Mouse (Mus musculus) neural tube, embryonic 11.5 days (tissue): ENCODE data around the gene Slc35e3. TPM values are rescaled to one million over a fixed set of nuclear protein-coding genes. Genes with fewer than 3 reads are reported as not detected.
"Not testable (repeated sequence)": the region's sequence is repeated elsewhere in the genome, so short reads cannot be mapped to it uniquely, and the experiment has no call there.

Source experiments
- ATAC-seq: fragments of 200-750 bp; cut with Nextera tagmentation; 2 replicates; pipeline ENCODE4 v1.8.0; 2017; ENCODE audit warnings: moderate number of reproducible peaks, mild to moderate bottlenecking, moderate TSS enrichment, moderate library complexity; ENCODE audit not compliant: insufficient read depth, low FRiP score, low TSS enrichment
- DNase-seq: peaks from one replicate; pipeline ENCODE4 v3.0.0-alpha.2; 2015; ENCODE audit warnings: low spot score
- H3K27ac ChIP-seq: fragments of 300-500 bp; sonication (generic); 2 replicates; pipeline ENCODE4 v1.5.1; 2014; ENCODE audit warnings: low read depth, mild to moderate bottlenecking, low read length
- H3K27me3 ChIP-seq: fragments of 300-500 bp; sonication (generic); 2 replicates; pipeline ENCODE4 v1.6.1; 2014; ENCODE audit warnings: mild to moderate bottlenecking, low read length, mixed read lengths; ENCODE audit not compliant: control insufficient read depth, insufficient read depth
- H3K36me3 ChIP-seq: fragments of 300-500 bp; sonication (generic); 2 replicates; pipeline ENCODE4 v1.6.1; 2014; ENCODE audit warnings: mild to moderate bottlenecking, low read length, moderate library complexity, mixed read lengths; ENCODE audit not compliant: control insufficient read depth, insufficient read depth
- H3K4me1 ChIP-seq: fragments of 300-500 bp; sonication (generic); 2 replicates; pipeline ENCODE4 v1.6.1; 2014; ENCODE audit warnings: low read length, mixed read lengths; ENCODE audit not compliant: control insufficient read depth, insufficient read depth
- H3K4me2 ChIP-seq: fragments of 300-500 bp; sonication (generic); 2 replicates; pipeline ENCODE4 v1.6.1; 2014; ENCODE audit warnings: low read depth, mild to moderate bottlenecking, moderate library complexity
- H3K4me3 ChIP-seq: fragments of 300-500 bp; sonication (generic); 2 replicates; pipeline ENCODE4 v1.5.1; 2014; ENCODE audit warnings: low read depth, low read length
- H3K9ac ChIP-seq: fragments of 300-500 bp; sonication (generic); 2 replicates; pipeline ENCODE4 v1.6.1; 2014; ENCODE audit warnings: mild to moderate bottlenecking, low read length
- H3K9me3 ChIP-seq: fragments of 300-500 bp; sonication (generic); 2 replicates; pipeline ENCODE4 v1.6.1; 2016; ENCODE audit warnings: low read length; ENCODE audit not compliant: control insufficient read depth
- WGBS: fragments of 180-500 bp; shearing (Covaris S2); extraction: QIAGEN DNeasy Blood & Tissue Kit; methylation state at CpG from one replicate; pipeline ENCODE4 v1.1.7; 2014; 5-methylcytosine and 5-hydroxymethylcytosine counted together
- polyA plus RNA-seq: library from polyadenylated mRNA; unstranded; fragments of >200 nt; fragmentation: Nextera tagmentation; extraction: Ambion mirVana; gene quantifications from 2 replicates; pipeline ENCODE4 v1.2.1, GENCODE M21; 2014

Gene Slc35e3
- polyA plus RNA-seq, 1 experiment from 2014 or later: 21.2 TPM

GRCm38 (mm10) chr10:117740171-117740570 is 6.0 kb downstream of the Slc35e3 start:
- no peak overlapping the region for H3K4me3 ChIP-seq
- 96% methylated on average over 10 of the region's 10 CpGs for WGBS
- no peaks in the 10 kb centered on the region for H3K4me1 ChIP-seq
- ATAC-seq (no peak), DNase-seq (no peak)
- H3K27ac ChIP-seq: no peak overlapping the region
- no peaks in the 10 kb centered on the region for H3K27me3 ChIP-seq
- no peaks in the 10 kb centered on the region for H3K9me3 ChIP-seq
- H3K36me3 ChIP-seq: peaks cover 9% of the 10 kb centered on the region
- no peak overlapping the region for H3K4me2 ChIP-seq
- no peak overlapping the region for H3K9ac ChIP-seq

GRCm38 (mm10) chr10:117739648-117739948 is 6.6 kb downstream of the Slc35e3 start:
- H3K4me1 ChIP-seq: no peaks in the 10 kb centered on the region
- H3K27me3 ChIP-seq: no peaks in the 10 kb centered on the region
- ATAC-seq (no peak), DNase-seq (no peak)
- H3K4me2 ChIP-seq: no peak overlapping the region
- H3K36me3 ChIP-seq: peaks cover 9% of the 10 kb centered on the region
- no peak overlapping the region for H3K27ac ChIP-seq
- H3K9me3 ChIP-seq: no peaks in the 10 kb centered on the region
- no peak overlapping the region for H3K9ac ChIP-seq
- H3K4me3 ChIP-seq: no peak overlapping the region
- 94% methylated on average over 6 of the region's 6 CpGs for WGBS

DNA sequence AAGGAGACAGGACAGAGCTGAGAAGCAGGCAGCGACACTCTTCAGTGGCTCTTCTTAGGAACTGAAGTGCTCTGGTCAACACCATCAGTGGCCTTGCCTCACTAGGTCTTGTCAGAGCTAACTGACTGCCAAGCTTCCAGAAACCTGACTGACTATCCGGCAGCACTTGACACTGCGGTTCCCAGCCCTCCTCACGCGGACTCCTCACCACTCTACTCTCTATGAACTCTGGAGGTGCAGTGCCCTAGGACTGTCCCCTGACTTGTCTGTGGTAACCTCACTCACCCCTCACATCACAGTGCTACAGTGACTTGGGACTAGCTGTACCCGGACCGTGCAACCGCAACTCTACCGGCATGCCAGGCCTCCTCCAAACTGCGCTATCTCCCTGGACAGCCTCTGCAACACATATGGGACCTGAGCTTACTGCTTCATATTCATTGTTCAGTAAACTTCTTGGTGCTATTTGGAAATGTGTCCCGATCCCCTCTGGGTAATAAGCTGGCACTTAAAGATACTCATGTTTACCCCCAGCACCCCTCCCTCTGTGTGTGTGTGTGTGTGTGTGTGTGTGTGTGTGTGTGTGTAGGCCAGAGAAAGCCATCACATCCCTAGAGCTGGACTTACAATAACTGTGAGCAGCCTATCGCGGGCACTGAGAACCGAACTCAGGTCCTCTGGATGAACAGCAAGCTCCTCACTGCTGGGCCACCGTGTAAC is 7.1 kb downstream of the Slc35e3 start:
- 90% methylated on average over 15 of the region's 15 CpGs for WGBS
- H3K27me3 ChIP-seq: no peaks in the 10 kb centered on the region
- H3K4me2 ChIP-seq: no peak overlapping the region
- no peak for ATAC-seq
- H3K9me3 ChIP-seq: no peaks in the 10 kb centered on the region
- no peak overlapping the region for H3K9ac ChIP-seq
- H3K27ac ChIP-seq: no peak overlapping the region
- DNase-seq: no peak
- no peak overlapping the region for H3K4me3 ChIP-seq
- H3K4me1 ChIP-seq: no peaks in the 10 kb centered on the region
- peaks cover 9% of the 10 kb centered on the region for H3K36me3 ChIP-seq

- Histone ChIP-seq H3K27ac (no peak overlapping the region), H3K27me3 (no peaks in the 10 kb centered on the region), H3K4me3 (no peak overlapping the region), H3K9me3 (no peaks in the 10 kb centered on the region), H3K4me1 (no peaks in the 10 kb centered on the region), H3K4me2 (no peak overlapping the region), H3K36me3 (peaks cover 9% of the 10 kb centered on the region), H3K9ac (no peak overlapping the region)
- 85% methylated on average over 13 of the region's 13 CpGs for WGBS
- DNase-seq (no peak), ATAC-seq (no peak)
Observed at GRCm38 (mm10) chr10:117738140-117738921, 7.8 kb downstream of the Slc35e3 start.

DNA sequence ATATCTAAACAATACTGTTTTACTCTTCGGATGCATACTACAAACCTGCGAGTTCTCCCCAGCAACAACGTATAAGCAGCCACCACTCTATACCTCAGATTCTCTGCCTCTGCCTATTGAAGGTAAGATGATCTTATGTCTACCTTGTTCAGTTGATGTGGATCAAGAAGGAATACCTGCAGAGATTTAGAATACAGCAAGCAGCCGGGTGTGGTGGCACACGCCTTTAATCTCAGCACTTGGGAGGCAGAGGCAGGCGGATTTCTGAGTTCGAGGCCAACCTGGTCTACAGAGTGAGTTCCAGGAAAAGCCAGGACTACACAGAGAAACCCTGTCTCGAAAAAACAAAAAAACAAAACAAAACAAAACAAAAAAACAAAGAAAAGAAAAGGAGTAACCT is 8.7 kb downstream of the Slc35e3 start:
- H3K4me2 ChIP-seq, H3K27me3 ChIP-seq, ATAC-seq, H3K4me1 ChIP-seq, H3K4me3 ChIP-seq, H3K27ac ChIP-seq, H3K36me3 ChIP-seq, H3K9me3 ChIP-seq, DNase-seq, H3K9ac ChIP-seq: not testable (repeated sequence)
- WGBS: 94% methylated on average over 8 of the region's 8 CpGs

GRCm38 (mm10) chr10:117737075-117737474 is 9.1 kb downstream of the Slc35e3 start:
- H3K36me3 ChIP-seq: peaks cover 9% of the 10 kb centered on the region
- H3K9me3 ChIP-seq: no peaks in the 10 kb centered on the region
- WGBS: 81% methylated on average over 4 of the region's 4 CpGs

DNA sequence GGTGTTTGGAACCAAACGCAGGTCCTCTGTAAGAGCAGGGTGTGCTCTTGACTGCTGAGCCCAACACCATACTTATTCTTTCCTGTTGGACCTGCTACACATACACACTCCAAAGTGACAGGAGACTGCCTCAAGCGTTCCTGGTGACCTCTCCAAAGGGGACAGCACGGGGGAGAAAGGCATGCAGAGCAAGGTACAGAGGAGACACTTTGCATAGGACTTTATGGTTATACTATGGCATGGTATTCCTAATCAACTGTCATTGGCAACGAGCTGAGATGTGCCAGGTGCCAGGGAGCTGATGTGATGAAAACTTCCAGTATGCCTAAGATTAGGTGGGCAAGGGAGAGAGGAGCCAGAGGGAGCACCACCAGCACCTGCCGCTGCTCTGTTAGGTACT is 9.6 kb downstream of the Slc35e3 start:
- no peak for DNase-seq
- WGBS: 89% methylated on average over 5 of the region's 5 CpGs

More at GRCm38 (mm10) chr10:117737075-117737474, 9.1 kb downstream of the Slc35e3 start:
- Histone ChIP-seq H3K27ac (no peak overlapping the region), H3K27me3 (no peaks in the 10 kb centered on the region), H3K9ac (no peak overlapping the region), H3K4me3 (no peak overlapping the region), H3K4me2 (no peak overlapping the region), H3K4me1 (no peaks in the 10 kb centered on the region)
- no peak for DNase-seq
- no peak for ATAC-seq

DNA sequence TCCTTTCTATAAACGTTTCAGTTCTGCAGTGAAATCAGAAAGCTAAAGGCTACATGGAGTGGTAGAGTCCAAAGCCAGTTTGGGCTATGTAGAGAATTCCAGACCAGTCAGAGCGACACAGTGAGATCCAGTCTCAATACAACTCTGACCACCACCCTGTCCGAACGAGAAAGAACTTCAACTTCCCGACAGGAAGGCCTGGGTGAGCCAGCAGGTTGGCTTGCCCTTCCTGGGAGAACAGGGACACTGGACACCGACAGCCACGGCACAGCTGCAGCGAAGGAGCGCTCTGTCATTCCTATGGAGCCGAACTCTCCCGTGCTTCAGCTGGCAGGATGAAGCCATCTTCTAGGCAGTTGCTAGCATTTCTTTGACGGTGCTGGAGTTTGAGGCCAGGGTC is 10.8 kb downstream of the Slc35e3 start:
- not testable (repeated sequence) for H3K4me2 ChIP-seq, DNase-seq, ATAC-seq, H3K4me1 ChIP-seq, H3K27me3 ChIP-seq, H3K27ac ChIP-seq, H3K9me3 ChIP-seq, H3K36me3 ChIP-seq, H3K9ac ChIP-seq, H3K4me3 ChIP-seq
- 92% methylated on average over 11 of the region's 12 CpGs for WGBS

More for the DNA sequence above, 9.6 kb downstream of the Slc35e3 start:
- Histone ChIP-seq H3K4me1 (no peaks in the 10 kb centered on the region), H3K9ac (no peak overlapping the region), H3K4me2 (no peak overlapping the region), H3K27me3 (no peaks in the 10 kb centered on the region), H3K4me3 (no peak overlapping the region), H3K9me3 (no peaks in the 10 kb centered on the region), H3K27ac (no peak overlapping the region), H3K36me3 (peaks cover 9% of the 10 kb centered on the region)
- no peak for ATAC-seq
